Comparison of ENCODE assay signal across 14 mouse cellular contexts in the genomic region with DNA sequence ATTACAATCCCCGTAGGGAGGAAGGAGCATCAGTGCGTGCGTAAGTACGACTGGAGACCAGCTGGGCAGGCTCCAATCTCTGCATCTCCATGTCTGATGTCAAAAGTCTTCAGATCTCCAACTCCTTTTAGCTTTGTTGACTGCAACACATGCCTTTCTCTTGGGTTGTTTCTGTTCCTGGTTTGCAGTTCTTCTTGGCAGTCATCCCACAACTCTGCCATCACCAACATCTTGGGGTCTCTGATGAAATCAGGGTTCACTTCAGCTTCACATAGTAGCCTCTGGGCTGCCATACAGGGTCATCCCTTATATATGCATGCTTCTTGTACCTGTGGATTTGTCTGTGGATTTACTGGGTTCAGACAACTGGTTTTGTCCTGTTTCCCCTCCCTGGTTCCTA.
"Had no signal": no experiment of that assay in that cellular context is flagged by ENCODE, and none has a peak within 500 bp of the region (broad histone marks: within the 10 kb centered on the region; RNA-seq: fewer than 3 reads in every experiment).

No protein-coding gene starts in this region.

- H3K27me3 ChIP-seq: intestine, embryonic 15.5 days; limb, embryonic 15.5 days; liver, embryonic 12.5 days; megakaryocyte, embryonic 14.5 days; midbrain, embryonic 15.5 days; stomach, embryonic 15.5 days had no signal

- H3K4me3 ChIP-seq: intestine, embryonic 15.5 days; limb, embryonic 15.5 days; liver, embryonic 12.5 days; megakaryocyte, embryonic 14.5 days; midbrain, embryonic 15.5 days; stomach, embryonic 15.5 days had no signal

- ATAC-seq: intestine, embryonic 15.5 days; liver, embryonic 12.5 days; midbrain, embryonic 15.5 days had no signal

- DNase-seq: kidney, adult 18-20 months; kidney, postnatal 10 days; kidney, postnatal 4 days; lung, embryonic 14.5 days; lung, postnatal 14 days; spleen, adult 18-20 months; thymus, adult 2 months; thymus, postnatal 25 days had no signal

- H3K27ac ChIP-seq: intestine, embryonic 15.5 days; limb, embryonic 15.5 days; liver, embryonic 12.5 days; midbrain, embryonic 15.5 days; stomach, embryonic 15.5 days had no signal
